Mouse (Mus musculus) adrenal gland, postnatal 36 days (tissue): Measurements from ENCODE around the gene Slc4a11. TPM values are rescaled to one million over a fixed set of nuclear protein-coding genes. Genes with fewer than 3 reads are reported as not detected.

ENCODE experiments used
- DNase-seq, 2 experiments: peaks; one replicate each; pipeline ENCODE4 v3.0.0; 2021; ENCODE audit warnings: mixed read lengths in 1 of 2
- long read RNA-seq, 2 experiments: library from polyadenylated mRNA; stranded (forward); transcript quantifications; one replicate each; pipeline ENCODE4 v2.0.0; 2021; ENCODE audit warnings: borderline sequencing depth in 2 of 2
- total RNA-seq, 2 experiments: library from RNA; stranded (reverse); gene quantifications; 2 replicates each; pipeline ENCODE4 v1.2.3; 2021

Slc4a11 gene
- 1 to 10 TPM; 3.2 to 3.3 TPM for total RNA-seq
- long read RNA-seq, experiment 1 = 0 reads
- long read RNA-seq, experiment 2, partial matches to known transcripts = 0 of 2 reads
- long read RNA-seq, experiment 2, other reads (novel, unspliced or antisense) = 0 of 2 reads

DNA sequence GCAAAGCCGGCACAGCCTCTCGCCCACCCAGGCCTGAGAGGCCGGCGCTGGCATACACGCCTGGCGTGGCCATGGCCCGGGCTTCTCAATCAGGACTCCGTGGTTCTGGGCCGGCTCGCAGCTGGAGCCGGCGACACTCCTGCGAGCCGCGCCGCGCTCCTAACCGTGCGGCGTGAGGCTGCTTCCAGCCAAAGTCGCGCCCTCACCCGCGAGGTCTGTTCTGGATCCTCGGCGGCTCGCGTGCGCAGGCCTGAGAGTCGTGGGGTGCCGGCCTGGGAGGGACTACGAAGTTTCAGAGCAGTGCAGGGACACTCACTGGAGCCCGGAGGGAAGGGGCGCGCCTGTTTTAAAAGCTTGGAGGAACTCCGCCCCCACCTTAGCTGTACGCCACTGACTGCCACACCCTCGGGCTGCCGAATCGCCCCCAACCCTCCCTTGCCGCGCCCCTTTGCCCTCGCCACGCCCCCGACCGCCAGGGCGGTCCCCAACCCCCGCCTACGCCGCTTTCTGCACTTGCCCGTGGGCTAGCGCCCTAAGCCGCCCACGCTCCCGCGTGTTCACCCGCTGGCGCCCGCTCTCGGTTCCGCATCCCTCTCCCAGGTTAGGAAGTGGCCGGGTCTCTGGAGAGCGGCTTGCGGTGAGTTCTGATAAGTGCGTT is at the start of gene Slc4a11:
Slc4a11 (minus strand) TSS at position 367 of the 658 bp plus-strand sequence.
- DNase-seq = peak; percentile 83 to 84

- DNase-seq = no peak
Observed at GRCm38 (mm10) chr2:130743576-130743975, 46.3 kb upstream of the Slc4a11 start.

DNA sequence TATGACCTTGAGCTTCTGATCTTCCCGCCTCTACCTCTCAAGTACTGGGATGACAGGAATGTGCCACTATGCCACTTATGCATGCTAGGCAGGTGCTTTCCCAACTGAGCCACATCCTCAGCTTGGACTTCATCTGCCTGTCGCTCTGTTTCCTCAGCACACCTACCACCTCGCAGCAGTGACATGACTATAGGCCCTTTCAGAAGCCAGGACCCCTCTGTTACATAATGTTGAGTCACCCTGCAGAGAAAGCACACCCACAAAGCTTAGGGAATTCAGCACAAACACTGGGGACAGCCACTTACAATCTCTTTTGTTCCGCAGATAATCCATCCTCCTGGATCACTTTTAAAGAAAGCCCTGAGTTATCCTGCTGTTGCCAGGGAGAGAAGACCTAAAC is 42.8 kb upstream of the Slc4a11 start:
- DNase-seq = no peak

GRCm38 (mm10) chr2:130738019-130738418 is 40.7 kb upstream of the Slc4a11 start:
- no peak for DNase-seq

- no peak for DNase-seq
Observed at GRCm38 (mm10) chr2:130735281-130735680, 38.0 kb upstream of the Slc4a11 start.

- no peak for DNase-seq
Observed at GRCm38 (mm10) chr2:130733444-130733843, 36.1 kb upstream of the Slc4a11 start.

DNA sequence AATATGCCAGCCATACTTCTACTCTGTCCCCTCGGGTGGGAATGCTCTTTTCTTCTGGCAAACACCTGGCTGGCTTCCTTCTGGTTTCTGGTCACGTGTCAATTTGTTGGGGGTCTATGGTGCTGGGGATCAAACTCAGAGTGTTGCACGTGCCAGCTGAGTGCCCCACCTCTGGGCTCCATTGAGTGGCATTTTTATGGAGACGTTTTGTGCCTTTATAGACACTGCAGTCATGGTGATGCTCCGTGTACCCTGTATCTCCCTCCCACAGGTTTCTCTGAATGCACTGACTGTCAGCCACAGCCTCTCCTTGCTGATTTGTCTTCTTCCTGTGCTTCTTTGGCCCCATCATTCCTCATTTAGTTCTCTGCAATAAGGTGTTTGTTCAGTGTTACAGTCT is 34.5 kb upstream of the Slc4a11 start:
- no peak for DNase-seq

DNA sequence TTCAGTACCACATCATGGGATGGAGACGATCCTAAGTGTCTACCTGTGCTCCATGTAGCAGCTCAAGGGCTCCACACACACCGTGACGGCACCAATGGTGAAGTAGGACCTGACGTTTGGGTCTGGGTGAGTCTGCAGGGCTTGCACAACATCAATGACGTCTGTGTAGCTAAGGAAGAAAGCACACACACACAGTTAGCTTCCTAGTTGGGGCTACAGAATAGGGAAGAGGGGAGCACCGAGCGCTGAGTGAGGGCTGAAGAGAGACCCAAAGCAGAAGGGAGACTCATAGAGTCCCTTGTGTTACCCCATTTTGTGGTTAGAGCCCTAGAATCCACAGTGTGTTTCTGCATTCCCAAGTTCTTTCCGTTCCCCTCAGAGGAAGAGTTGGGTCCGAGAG is 33.4 kb upstream of the Slc4a11 start:
- DNase-seq = no peak

- DNase-seq = no peak
Observed at GRCm38 (mm10) chr2:130728906-130729585, 31.7 kb upstream of the Slc4a11 start.

DNA sequence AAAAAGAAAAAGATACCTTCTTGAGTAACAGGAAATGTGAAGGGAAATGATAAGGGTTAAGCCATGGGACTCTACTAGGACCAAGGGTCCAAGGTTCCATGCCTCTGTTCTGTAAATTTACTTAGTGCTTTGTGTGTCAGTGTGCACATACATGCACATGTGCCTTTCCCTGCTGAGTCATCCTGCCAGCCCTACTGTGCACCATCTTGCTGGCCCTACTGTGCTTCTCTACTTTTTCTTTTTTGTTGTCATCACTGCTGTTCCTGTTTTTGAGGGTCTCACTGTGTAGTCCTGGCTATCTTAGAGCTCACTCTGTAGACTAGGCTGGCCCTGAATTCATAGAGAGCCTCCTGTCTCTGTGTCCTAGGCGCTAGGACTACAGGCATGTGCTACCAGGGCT is 30.4 kb upstream of the Slc4a11 start:
- no peak for DNase-seq

GRCm38 (mm10) chr2:130724369-130724768 is 27.1 kb upstream of the Slc4a11 start:
- DNase-seq = no peak

GRCm38 (mm10) chr2:130717951-130718350 is 20.6 kb upstream of the Slc4a11 start:
- no peak for DNase-seq

DNA sequence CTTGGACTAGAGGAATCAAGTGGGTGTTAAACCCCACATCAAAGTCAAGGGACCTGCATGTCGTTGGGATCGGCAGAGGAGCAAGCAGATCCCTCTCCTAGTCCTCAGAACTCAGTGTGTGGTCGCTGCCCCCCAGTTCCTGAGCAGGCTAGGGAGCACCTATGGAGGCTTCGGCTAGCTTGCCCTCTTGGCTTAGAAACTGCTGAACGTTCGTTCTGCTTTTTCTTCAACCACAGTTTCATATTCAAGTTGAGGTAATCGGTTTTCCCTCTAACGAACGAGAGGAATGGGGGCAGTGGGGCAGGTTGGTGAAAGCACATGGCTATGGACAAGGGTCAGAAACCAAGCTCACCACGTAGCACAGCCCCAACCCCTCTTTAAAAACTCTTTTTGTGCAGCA is 9.7 kb upstream of the Slc4a11 start:
- no peak for DNase-seq

DNA sequence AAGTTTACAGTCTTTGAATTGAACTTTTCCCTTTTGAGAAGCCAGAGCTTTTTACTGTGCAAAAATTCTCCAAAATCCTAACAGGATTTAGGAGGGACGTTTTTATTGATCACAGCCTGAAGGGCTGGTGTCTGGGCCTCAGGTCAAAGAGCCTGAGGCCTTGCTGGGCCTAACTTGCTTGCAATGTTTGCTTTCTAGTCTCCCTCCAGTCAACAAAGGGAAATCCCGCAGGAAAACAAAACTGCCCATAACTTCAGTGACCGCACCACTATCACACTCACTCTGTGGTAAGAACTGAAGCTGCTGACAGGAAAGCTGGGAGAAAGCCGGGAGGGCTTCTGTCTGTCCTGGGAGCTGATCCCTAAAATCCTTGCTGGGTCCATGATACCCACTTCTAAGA is 9.3 kb upstream of the Slc4a11 start:
- no peak for DNase-seq

GRCm38 (mm10) chr2:130705178-130705577 is 7.9 kb upstream of the Slc4a11 start:
- no peak for DNase-seq

GRCm38 (mm10) chr2:130704040-130705001 is 7.0 kb upstream of the Slc4a11 start:
- no peak for DNase-seq

DNA sequence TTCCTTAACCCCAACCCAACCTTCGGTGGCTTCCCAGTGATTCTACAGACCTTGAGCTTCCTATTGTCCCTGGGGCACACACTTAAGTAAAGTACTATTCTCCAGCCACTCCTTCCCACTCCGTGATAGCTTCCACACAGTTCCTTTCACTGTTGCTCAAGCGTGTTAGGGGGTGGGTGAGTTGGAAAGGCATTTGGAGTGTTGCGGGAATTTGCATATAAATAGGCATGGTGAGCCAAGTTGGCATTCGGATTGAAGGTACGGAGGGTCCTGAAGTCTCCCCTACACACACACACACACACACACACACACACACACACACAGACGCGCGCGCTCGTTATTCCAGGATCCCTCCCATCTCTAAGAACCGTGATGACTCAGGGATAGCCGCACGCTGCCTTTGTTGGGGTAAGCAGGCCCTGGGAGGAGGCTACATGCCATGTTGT is 525 bp upstream of the Slc4a11 start:
- peak; percentile 17 to 34 for DNase-seq

DNA sequence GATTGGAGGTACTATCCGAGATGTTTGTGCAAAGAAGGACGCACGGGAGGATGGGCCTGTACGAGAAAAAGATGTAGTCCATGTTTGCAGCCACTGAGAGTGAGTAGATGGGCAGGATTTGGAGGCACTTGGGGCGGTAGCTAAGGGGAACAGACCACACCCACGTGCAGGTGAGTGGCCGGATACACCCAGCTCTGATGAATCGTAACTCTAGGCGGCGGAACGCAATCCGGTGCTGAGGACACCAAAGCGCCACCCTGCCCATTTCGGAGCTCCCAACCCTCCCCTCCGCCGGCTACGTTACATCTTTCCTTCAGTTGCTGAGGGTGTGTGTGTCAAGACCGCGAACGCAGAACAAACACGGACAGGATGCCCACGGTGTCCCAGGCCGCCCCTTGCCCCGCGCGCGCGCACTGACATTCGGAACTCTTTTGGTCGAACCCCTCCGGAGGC is 593 bp downstream of the Slc4a11 start:
- peak in 1 of 2 experiments; percentile 16 for DNase-seq

DNA sequence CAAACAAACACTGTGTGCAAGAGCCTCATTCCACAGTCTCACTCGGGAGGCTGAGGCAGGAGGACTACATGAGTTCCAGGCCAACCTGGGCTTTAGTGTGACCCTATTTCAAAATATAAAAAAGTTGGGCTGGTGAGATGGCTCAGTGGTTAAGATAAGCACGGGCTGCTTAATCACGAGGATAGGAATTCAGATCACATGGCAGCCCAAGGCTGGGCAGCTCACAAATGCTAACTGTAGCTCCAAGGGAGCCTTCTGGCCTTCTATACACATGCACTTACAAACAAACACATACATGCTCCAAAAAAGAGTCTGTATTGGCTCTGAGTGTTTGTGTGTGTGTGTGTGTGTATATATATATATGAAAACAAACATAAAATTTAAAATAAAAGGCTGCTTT is 3.8 kb downstream of the Slc4a11 start:
- DNase-seq = peak; percentile 31 to 34

GRCm38 (mm10) chr2:130689011-130689410 is 8.3 kb downstream of the Slc4a11 start:
- peak in 1 of 2 experiments; percentile 23 for DNase-seq

GRCm38 (mm10) chr2:130685426-130685825 is 11.9 kb downstream of the Slc4a11 start:
- DNase-seq = no peak

- DNase-seq = no peak
Observed at GRCm38 (mm10) chr2:130681531-130681930, 15.8 kb downstream of the Slc4a11 start.
